In genomic region chr2:173276859-173277258, GRCm38 (mm10) we compare ENCODE assay signal across 8 mouse cellular contexts. TPM values are rescaled to one million over a fixed set of nuclear protein-coding genes. Genes with fewer than 3 reads are reported as not detected.
DNase-seq lines count a peak whose midpoint lies in the region; ATAC-seq lines count a peak whose summit lies in the region.

No protein-coding gene starts in this region.

- peaks cover 16% of the 10 kb centered on the region; the same call in 1 of the 2 replicates for H3K27me3 ChIP-seq in kidney, embryonic 15.5 days

- peak overlapping the region; percentile 94 for H3K4me3 ChIP-seq in kidney, embryonic 15.5 days (replicated peaks)

- peaks cover 59% of the 10 kb centered on the region for H3K4me1 ChIP-seq in kidney, embryonic 15.5 days

- WGBS in kidney, embryonic 15.5 days: 4% methylated on average over 12 of the region's 12 CpGs

- H3K4me2 ChIP-seq in kidney, embryonic 15.5 days: peak overlapping the region; percentile 86

- no peaks in the 10 kb centered on the region for H3K9me3 ChIP-seq in kidney, embryonic 15.5 days (replicated peaks)

- DNase-seq in cerebellum, adult 8-10 months: peak; percentile 13
- DNase-seq in cerebellum, adult 11 months: no peak
- DNase-seq in thymus, postnatal 4 days: peak; percentile 61
- DNase-seq in thymus, postnatal 0 days (ENCODE audit: low spot score): no peak
- peak; percentile 55 to 62 for DNase-seq in lung, postnatal 4 days
- DNase-seq in natural killer cell, adult 2 months (ENCODE audit: low spot score in 2 of 2): no peak
- no peak for DNase-seq in urinary bladder, postnatal 14 days (ENCODE audit: low spot score)

- H3K9ac ChIP-seq in kidney, embryonic 15.5 days: peak overlapping the region; percentile 96

- peak overlapping the region; percentile 83 for H3K27ac ChIP-seq in kidney, embryonic 15.5 days

- ATAC-seq in kidney, embryonic 15.5 days (replicated peaks; ENCODE audit: low FRiP score): peak; percentile 19

- H3K36me3 ChIP-seq in kidney, embryonic 15.5 days: no peaks in the 10 kb centered on the region

RNA-seq across cellular contexts. Expression of gene Pmepa1, which starts 0.5 kb away (rescaled TPM):
- polyA plus RNA-seq in thymus, postnatal 0 days (2015; fragmentation: Nextera tagmentation; extraction: Ambion mirVana): 3.1 and 4.2 TPM in 2 replicates
- 4.0 and 4.5 TPM in 2 replicates for polyA plus RNA-seq in kidney, embryonic 15.5 days (2015; fragmentation: Nextera tagmentation; extraction: Ambion mirVana)

RNA-seq across cellular contexts. Expression of gene Zbp1, which starts 58.1 kb away (rescaled TPM):
- polyA plus RNA-seq in thymus, postnatal 0 days (2015; fragmentation: Nextera tagmentation; extraction: Ambion mirVana): 42.1 and 52.8 TPM in 2 replicates
- 0.40 and 0.64 TPM in 2 replicates for polyA plus RNA-seq in kidney, embryonic 15.5 days (2015; fragmentation: Nextera tagmentation; extraction: Ambion mirVana)

Comparison
In these comparisons a context has a peak if more than half of its experiments do, and no peak if none do; other contexts are left out.
1. DNase-seq: peak in cerebellum, adult 8-10 months (single experiment), thymus, postnatal 4 days (single experiment) and lung, postnatal 4 days (2 of 2); none in cerebellum, adult 11 months (single experiment), thymus, postnatal 0 days (single experiment), natural killer cell, adult 2 months (0 of 2) and urinary bladder, postnatal 14 days (single experiment).
2. RNA of gene Zbp1, which starts 58.1 kb away (polyA plus RNA-seq): 42.1 to 52.8 TPM in thymus, postnatal 0 days; 0.40 to 0.64 TPM in kidney, embryonic 15.5 days; every median in the first group is over 10 times any median in the second.